Mouse (Mus musculus) embryonic facial prominence, embryonic 15.5 days (tissue): Measurements from ENCODE around the gene Scube2. TPM values are rescaled to one million over a fixed set of nuclear protein-coding genes. Genes with fewer than 3 reads are reported as not detected.

Experiments used
- ATAC-seq: fragments of 200-750 bp; cut with Nextera tagmentation; 2 replicates; pipeline ENCODE4 v1.8.0; 2017; ENCODE audit warnings: low read depth, moderate TSS enrichment; ENCODE audit not compliant: insufficient number of reproducible peaks, low FRiP score, low TSS enrichment
- H3K27ac ChIP-seq: fragments of 300-500 bp; sonication (generic); replicated peaks from 2 replicates; pipeline ENCODE4 v1.5.1; 2015; ENCODE audit warnings: mild to moderate bottlenecking, inconsistent platforms
- H3K27me3 ChIP-seq: fragments of 300-500 bp; sonication (generic); 2 replicates; pipeline ENCODE4 v1.6.1; 2015; ENCODE audit warnings: inconsistent platforms
- H3K36me3 ChIP-seq: fragments of 300-500 bp; sonication (generic); 2 replicates; pipeline ENCODE4 v1.6.1; 2015; ENCODE audit warnings: mild to moderate bottlenecking, inconsistent platforms
- H3K4me1 ChIP-seq: fragments of 300-500 bp; sonication (generic); 2 replicates; pipeline ENCODE4 v1.6.1; 2015; ENCODE audit warnings: inconsistent platforms
- H3K4me2 ChIP-seq: fragments of 300-500 bp; sonication (generic); replicated peaks from 2 replicates; pipeline ENCODE4 v1.6.1; 2015; ENCODE audit warnings: mild to moderate bottlenecking, inconsistent platforms
- H3K4me3 ChIP-seq: fragments of 300-500 bp; sonication (generic); replicated peaks from 2 replicates; pipeline ENCODE4 v1.5.1; 2015; ENCODE audit warnings: mild to moderate bottlenecking, inconsistent platforms
- H3K9ac ChIP-seq: fragments of 300-500 bp; sonication (generic); 2 replicates; pipeline ENCODE4 v1.6.1; 2015; ENCODE audit warnings: inconsistent platforms
- H3K9me3 ChIP-seq: fragments of 300-500 bp; sonication (generic); replicated peaks from 2 replicates; pipeline ENCODE4 v1.6.1; 2016; ENCODE audit warnings: inconsistent platforms
- WGBS: fragments of 180-500 bp; shearing (Covaris S2); methylation state at CpG from one replicate; pipeline ENCODE4 v1.1.7; 2015; 5-methylcytosine and 5-hydroxymethylcytosine counted together
- polyA plus RNA-seq: library from polyadenylated mRNA; unstranded; fragments of >200 nt; fragmentation: Nextera tagmentation; extraction: Ambion mirVana; gene quantifications from 2 replicates; pipeline ENCODE4 v1.2.1, GENCODE M21; 2015

Gene Scube2
- polyA plus RNA-seq, 1 experiment from 2014 or later, result 3.9 TPM

GRCm38 (mm10) chr7:109852017-109852416 is 13.5 kb downstream of the Scube2 start:
- Histone ChIP-seq H3K4me3 (no peak overlapping the region), H3K4me1 (no peaks in the 10 kb centered on the region), H3K4me2 (no peak overlapping the region), H3K27me3 (0 out of 2 replicates have a peak, but pooled peaks cover 3% of the 10 kb centered on the region), H3K9ac (no peak overlapping the region), H3K9me3 (no peaks in the 10 kb centered on the region), H3K27ac (no peak overlapping the region), H3K36me3 (no peaks in the 10 kb centered on the region)
- 89% methylated on average over 7 of the region's 7 CpGs for WGBS
- no peak for ATAC-seq

- H3K4me2 ChIP-seq, result no peak overlapping the region
- H3K4me3 ChIP-seq, result no peak overlapping the region
- no peak overlapping the region for H3K27ac ChIP-seq
- no peak for ATAC-seq
- WGBS, result 42% methylated on average over 3 of the region's 3 CpGs
- H3K27me3 ChIP-seq, result 0 out of 2 replicates have a peak, but pooled peaks cover 3% of the 10 kb centered on the region
- H3K4me1 ChIP-seq, result no peaks in the 10 kb centered on the region
- H3K9me3 ChIP-seq, result no peaks in the 10 kb centered on the region
- H3K9ac ChIP-seq, result no peak overlapping the region
- H3K36me3 ChIP-seq, result no peaks in the 10 kb centered on the region
Observed at GRCm38 (mm10) chr7:109850531-109850930, 14.9 kb downstream of the Scube2 start.

GRCm38 (mm10) chr7:109849750-109850434 is 15.6 kb downstream of the Scube2 start:
- no peak overlapping the region for H3K4me2 ChIP-seq
- H3K4me1 ChIP-seq, result no peaks in the 10 kb centered on the region
- no peaks in the 10 kb centered on the region for H3K36me3 ChIP-seq
- 56% methylated on average over 8 of the region's 8 CpGs for WGBS
- no peaks in the 10 kb centered on the region for H3K9me3 ChIP-seq
- ATAC-seq, result no peak
- H3K27me3 ChIP-seq, result 0 out of 2 replicates have a peak, but pooled peaks cover 3% of the 10 kb centered on the region
- no peak overlapping the region for H3K4me3 ChIP-seq
- H3K27ac ChIP-seq, result no peak overlapping the region
- no peak overlapping the region for H3K9ac ChIP-seq

- ATAC-seq, result no peak
- Histone ChIP-seq H3K36me3 (no peaks in the 10 kb centered on the region), H3K9ac (no peak overlapping the region), H3K4me1 (no peaks in the 10 kb centered on the region), H3K4me3 (no peak overlapping the region), H3K27ac (no peak overlapping the region), H3K27me3 (0 out of 2 replicates have a peak, but pooled peaks cover 3% of the 10 kb centered on the region), H3K9me3 (no peaks in the 10 kb centered on the region), H3K4me2 (no peak overlapping the region)
- 47% methylated on average over 11 of the region's 11 CpGs for WGBS
Observed at GRCm38 (mm10) chr7:109848867-109849733, 16.4 kb downstream of the Scube2 start.

- Histone ChIP-seq H3K9ac (no peak overlapping the region), H3K36me3 (no peaks in the 10 kb centered on the region), H3K27ac (no peak overlapping the region), H3K4me2 (no peak overlapping the region), H3K9me3 (no peaks in the 10 kb centered on the region), H3K4me1 (0 out of 2 replicates have a peak, but pooled peaks cover 2% of the 10 kb centered on the region), H3K27me3 (no peaks in the 10 kb centered on the region), H3K4me3 (no peak overlapping the region)
- 80% methylated on average over 6 of the region's 6 CpGs for WGBS
- ATAC-seq, result no peak
Observed at GRCm38 (mm10) chr7:109844100-109844499, 21.4 kb downstream of the Scube2 start.

GRCm38 (mm10) chr7:109841618-109842418 is 23.7 kb downstream of the Scube2 start:
- Histone ChIP-seq H3K36me3 (no peaks in the 10 kb centered on the region), H3K27me3 (no peaks in the 10 kb centered on the region), H3K4me1 (peaks cover 6% of the 10 kb centered on the region), H3K4me3 (no peak overlapping the region), H3K9me3 (no peaks in the 10 kb centered on the region), H3K9ac (no peak overlapping the region), H3K4me2 (no peak overlapping the region), H3K27ac (no peak overlapping the region)
- no peak for ATAC-seq
- WGBS, result 83% methylated on average over 13 of the region's 13 CpGs

- 61% methylated on average over 6 of the region's 6 CpGs for WGBS
- H3K36me3 ChIP-seq, result no peaks in the 10 kb centered on the region
Observed at GRCm38 (mm10) chr7:109841031-109841430, 24.4 kb downstream of the Scube2 start.

GRCm38 (mm10) chr7:109838613-109839012 is 26.9 kb downstream of the Scube2 start:
- no peak overlapping the region for H3K9ac ChIP-seq
- H3K27ac ChIP-seq, result no peak overlapping the region
- H3K4me1 ChIP-seq, result peaks cover 24% of the 10 kb centered on the region
- 80% methylated on average over 3 of the region's 3 CpGs for WGBS
- no peak for ATAC-seq
- H3K4me2 ChIP-seq, result no peak overlapping the region
- no peak overlapping the region for H3K4me3 ChIP-seq
- no peaks in the 10 kb centered on the region for H3K36me3 ChIP-seq
- H3K27me3 ChIP-seq, result no peaks in the 10 kb centered on the region
- H3K9me3 ChIP-seq, result no peaks in the 10 kb centered on the region

More at GRCm38 (mm10) chr7:109841031-109841430, 24.4 kb downstream of the Scube2 start:
- H3K4me3 ChIP-seq, result no peak overlapping the region
- H3K4me1 ChIP-seq, result peaks cover 12% of the 10 kb centered on the region
- no peak overlapping the region for H3K9ac ChIP-seq
- no peaks in the 10 kb centered on the region for H3K9me3 ChIP-seq
- H3K27ac ChIP-seq, result no peak overlapping the region
- ATAC-seq, result no peak
- no peak overlapping the region for H3K4me2 ChIP-seq
- no peaks in the 10 kb centered on the region for H3K27me3 ChIP-seq

- H3K9ac ChIP-seq, result no peak overlapping the region
- WGBS, result 63% methylated on average over 6 of the region's 6 CpGs
- H3K27ac ChIP-seq, result no peak overlapping the region
- H3K4me3 ChIP-seq, result no peak overlapping the region
- no peaks in the 10 kb centered on the region for H3K9me3 ChIP-seq
- no peaks in the 10 kb centered on the region for H3K27me3 ChIP-seq
- no peaks in the 10 kb centered on the region for H3K36me3 ChIP-seq
- peaks cover 24% of the 10 kb centered on the region for H3K4me1 ChIP-seq
- no peak for ATAC-seq
- no peak overlapping the region for H3K4me2 ChIP-seq
Observed at GRCm38 (mm10) chr7:109837651-109838050, 27.8 kb downstream of the Scube2 start.

- peaks cover 22% of the 10 kb centered on the region for H3K4me1 ChIP-seq
- ATAC-seq, result no peak
- H3K27me3 ChIP-seq, result 0 out of 2 replicates have a peak, but pooled peaks cover 6% of the 10 kb centered on the region
- no peak overlapping the region for H3K9ac ChIP-seq
- H3K27ac ChIP-seq, result no peak overlapping the region
- no peaks in the 10 kb centered on the region for H3K36me3 ChIP-seq
- H3K4me3 ChIP-seq, result no peak overlapping the region
- no peaks in the 10 kb centered on the region for H3K9me3 ChIP-seq
- WGBS, result 30% methylated on average over 6 of the region's 6 CpGs
- no peak overlapping the region for H3K4me2 ChIP-seq
Observed at GRCm38 (mm10) chr7:109834894-109835293, 30.6 kb downstream of the Scube2 start.

- Histone ChIP-seq H3K36me3 (no peaks in the 10 kb centered on the region), H3K27me3 (0 out of 2 replicates have a peak, but pooled peaks cover 6% of the 10 kb centered on the region), H3K4me3 (no peak overlapping the region), H3K27ac (no peak overlapping the region), H3K4me1 (peaks cover 15% of the 10 kb centered on the region), H3K4me2 (no peak overlapping the region), H3K9ac (no peak overlapping the region), H3K9me3 (no peaks in the 10 kb centered on the region)
- WGBS, result 79% methylated on average over 2 of the region's 2 CpGs
- ATAC-seq, result no peak
Observed at GRCm38 (mm10) chr7:109831376-109831775, 34.1 kb downstream of the Scube2 start.
